Mouse (Mus musculus) left cerebral cortex, adult 11 months (tissue): ENCODE measurements at regions not wholly inside any gene's neighbourhood (a gene's known extent, or its start where the extent isn't known, plus 50 kb on each side); places are given as distances from the start of the nearest gene placed in this dataset.
A peak's percentile ranks its signal among the peaks of the same experiment; 100 is the strongest.
"Not testable (repeated sequence)": the region's sequence is repeated elsewhere in the genome, so short reads cannot be mapped to it uniquely, and the experiment has no call there.

Experiments
- DNase-seq: peaks from one replicate; pipeline ENCODE4 v3.0.0; 2022; ENCODE audit warnings: low spot score

- not testable (repeated sequence) for DNase-seq
Observed at GRCm38 (mm10) chrX:103532620-103533199, 97.7 kb upstream of the Zcchc13 start.

- no peak for DNase-seq
Observed at GRCm38 (mm10) chrX:103533306-103533705, 97.1 kb upstream of the Zcchc13 start.

GRCm38 (mm10) chrX:103533831-103534230 lies 96.6 kb upstream of the Zcchc13 start:
- DNase-seq: no peak

- DNase-seq: no peak
Observed at GRCm38 (mm10) chrX:103546490-103547202, 83.7 kb upstream of the Zcchc13 start.

GRCm38 (mm10) chrX:103551304-103551703 lies 79.1 kb upstream of the Zcchc13 start:
- peak; percentile 47 for DNase-seq

- DNase-seq: no peak
Observed at GRCm38 (mm10) chrX:103553196-103553595, 77.2 kb upstream of the Zcchc13 start.

GRCm38 (mm10) chrX:103553605-103554004 lies 76.8 kb upstream of the Zcchc13 start:
- DNase-seq: no peak

- not testable (repeated sequence) for DNase-seq
Observed at GRCm38 (mm10) chrX:103555041-103555986, 75.1 kb upstream of the Zcchc13 start.

- no peak for DNase-seq
Observed at GRCm38 (mm10) chrX:103556046-103556445, 74.3 kb upstream of the Zcchc13 start.

- no peak for DNase-seq
Observed at GRCm38 (mm10) chrX:103556681-103557490, 73.5 kb upstream of the Zcchc13 start.

GRCm38 (mm10) chrX:103557496-103557895 lies 72.9 kb upstream of the Zcchc13 start:
- no peak for DNase-seq

- DNase-seq: peak; percentile 79
Observed at GRCm38 (mm10) chrX:103563531-103564246, 66.7 kb upstream of the Zcchc13 start.

GRCm38 (mm10) chrX:103573344-103573743 lies 57.0 kb upstream of the Zcchc13 start:
- no peak for DNase-seq

- DNase-seq: no peak
Observed at GRCm38 (mm10) chrX:103579484-103579883, 50.9 kb upstream of the Zcchc13 start.
